Mouse (Mus musculus) megakaryocyte, embryonic 14.5 days (primary cell): Measurements from ENCODE around the gene Lamc3.

Experiments
- FLI1 ChIP-seq: IDR thresholded peaks from 2 replicates; pipeline ENCODE4 v1.6.1; 2012; ENCODE audit warnings: low read length, inconsistent platforms, mixed read lengths
- GATA1 ChIP-seq: IDR thresholded peaks from 3 replicates; pipeline ENCODE4 v1.6.1; 2012; ENCODE audit warnings: mixed read lengths, low read length, inconsistent platforms, borderline replicate concordance

- no peak for TF ChIP-seq GATA1
- no peak for TF ChIP-seq FLI1
These were observed 17.4 kb upstream of the Lamc3 start for GRCm38 (mm10) chr2:31869692-31870091.
